Mouse (Mus musculus) midbrain, embryonic 16.5 days (tissue): Measurements from ENCODE around the gene Xndc1. TPM values are rescaled to one million over a fixed set of nuclear protein-coding genes. Genes with fewer than 3 reads are reported as not detected.

ENCODE experiments used
- ATAC-seq: fragments of 200-750 bp; cut with Nextera tagmentation; 2 replicates; pipeline ENCODE4 v1.8.0; 2017; ENCODE audit warnings: moderate TSS enrichment
- H3K27ac ChIP-seq: fragments of 300-500 bp; sonication (generic); 2 replicates; pipeline ENCODE4 v1.5.1; 2014; ENCODE audit warnings: mild to moderate bottlenecking, low read length, mixed read lengths
- H3K27me3 ChIP-seq: fragments of 300-500 bp; sonication (generic); 2 replicates; pipeline ENCODE4 v1.6.1; 2014; ENCODE audit warnings: low read depth, low read length, mixed read lengths; ENCODE audit not compliant: control insufficient read depth, insufficient read depth
- H3K36me3 ChIP-seq: fragments of 300-500 bp; sonication (generic); 2 replicates; pipeline ENCODE4 v1.6.1; 2014; ENCODE audit warnings: mild to moderate bottlenecking, low read length, moderate library complexity, mixed read lengths; ENCODE audit not compliant: control insufficient read depth, insufficient read depth
- H3K4me1 ChIP-seq: fragments of 300-500 bp; sonication (generic); 2 replicates; pipeline ENCODE4 v1.6.1; 2014; ENCODE audit warnings: mild to moderate bottlenecking, low read length, mixed read lengths; ENCODE audit not compliant: control insufficient read depth, insufficient read depth
- H3K4me2 ChIP-seq: fragments of 300-500 bp; sonication (generic); 2 replicates; pipeline ENCODE4 v1.6.1; 2014; ENCODE audit warnings: mild to moderate bottlenecking, low read length, mixed read lengths
- H3K4me3 ChIP-seq: fragments of 300-500 bp; sonication (generic); 2 replicates; pipeline ENCODE4 v1.5.1; 2014; ENCODE audit warnings: low read depth, mild to moderate bottlenecking, low read length, moderate library complexity, mixed read lengths
- H3K9ac ChIP-seq: fragments of 300-500 bp; sonication (generic); 2 replicates; pipeline ENCODE4 v1.6.1; 2014; ENCODE audit warnings: low read depth, low read length, mixed read lengths
- H3K9me3 ChIP-seq: fragments of 300-500 bp; sonication (generic); replicated peaks from 2 replicates; pipeline ENCODE4 v1.6.1; 2014; ENCODE audit warnings: mild to moderate bottlenecking, low read length, mixed read lengths; ENCODE audit not compliant: control insufficient read depth, poor library complexity, severe bottlenecking
- WGBS: fragments of 180-500 bp; shearing (Covaris S2); extraction: QIAGEN DNeasy Blood & Tissue Kit; methylation state at CpG from one replicate; pipeline ENCODE4 v1.1.7; 2014; 5-methylcytosine and 5-hydroxymethylcytosine counted together
- polyA plus RNA-seq: library from polyadenylated mRNA; unstranded; fragments of >200 nt; fragmentation: Nextera tagmentation; extraction: Ambion mirVana; gene quantifications from 2 replicates; pipeline ENCODE4 v1.2.1, GENCODE M21; 2015

The Xndc1 gene
- polyA plus RNA-seq, 1 experiment from 2014 or later = 28.7 TPM

DNA sequence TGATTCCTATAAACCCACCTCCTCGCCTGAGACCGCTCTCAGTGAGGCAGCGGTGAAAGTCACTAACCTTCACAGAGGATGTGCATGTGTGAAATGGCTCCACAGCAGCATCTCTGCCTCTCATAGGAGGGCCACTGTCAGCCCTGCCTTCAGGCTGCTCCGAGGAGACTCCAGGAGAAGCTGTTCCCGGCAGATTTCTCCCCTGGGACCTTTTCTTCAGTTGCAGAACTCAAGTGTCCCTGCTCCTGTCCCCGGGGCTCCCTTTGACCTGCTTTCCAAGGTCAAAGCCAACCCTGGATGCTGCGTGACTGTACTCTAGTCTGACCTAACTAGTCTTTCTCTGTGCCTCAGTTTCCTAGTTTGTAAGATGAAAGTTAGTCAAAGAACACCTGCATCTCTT, 43.9 kb downstream of the Xndc1 start, which contains the start of gene Art5:
Art5 (minus strand) TSS at position 319 of the 400 bp plus-strand sequence.
- H3K4me1 ChIP-seq = no peaks in the 10 kb centered on the region
- no peak within 1 kb of the TSS for H3K9ac ChIP-seq
- H3K27ac ChIP-seq = no peak within 1 kb of the TSS
- no peak within 1 kb of the TSS for H3K4me2 ChIP-seq
- WGBS = 75% methylated on average over 7 of the region's 7 CpGs
- ATAC-seq = no peak
- H3K4me3 ChIP-seq = no peak within 1 kb of the TSS
- H3K9me3 ChIP-seq = no peaks in the 10 kb centered on the region
- no peaks in the 10 kb centered on the region for H3K36me3 ChIP-seq
- no peaks in the 10 kb centered on the region for H3K27me3 ChIP-seq

- Histone ChIP-seq H3K4me1 (no peaks in the 10 kb centered on the region), H3K4me3 (no peak overlapping the region)
These were observed 44.4 kb downstream of the Xndc1 start for GRCm38 (mm10) chr7:102109746-102110145.

GRCm38 (mm10) chr7:102113151-102113729, 47.9 kb downstream of the Xndc1 start:
- Histone ChIP-seq H3K9me3 (no peaks in the 10 kb centered on the region), H3K9ac (no peak overlapping the region), H3K27me3 (no peaks in the 10 kb centered on the region), H3K4me1 (no peaks in the 10 kb centered on the region), H3K4me2 (no peak overlapping the region), H3K4me3 (no peak overlapping the region), H3K36me3 (peaks cover 2% of the 10 kb centered on the region; the same call in 1 of the 2 replicates), H3K27ac (no peak overlapping the region)
- no peak for ATAC-seq
- 79% methylated on average over 45 of the region's 45 CpGs for WGBS

More at GRCm38 (mm10) chr7:102109746-102110145, 44.4 kb downstream of the Xndc1 start:
- Histone ChIP-seq H3K9me3 (no peaks in the 10 kb centered on the region), H3K9ac (no peak overlapping the region), H3K27me3 (no peaks in the 10 kb centered on the region), H3K4me2 (no peak overlapping the region), H3K36me3 (no peaks in the 10 kb centered on the region), H3K27ac (no peak overlapping the region)
- no peak for ATAC-seq
- WGBS = 89% methylated on average over 4 of the region's 4 CpGs

DNA sequence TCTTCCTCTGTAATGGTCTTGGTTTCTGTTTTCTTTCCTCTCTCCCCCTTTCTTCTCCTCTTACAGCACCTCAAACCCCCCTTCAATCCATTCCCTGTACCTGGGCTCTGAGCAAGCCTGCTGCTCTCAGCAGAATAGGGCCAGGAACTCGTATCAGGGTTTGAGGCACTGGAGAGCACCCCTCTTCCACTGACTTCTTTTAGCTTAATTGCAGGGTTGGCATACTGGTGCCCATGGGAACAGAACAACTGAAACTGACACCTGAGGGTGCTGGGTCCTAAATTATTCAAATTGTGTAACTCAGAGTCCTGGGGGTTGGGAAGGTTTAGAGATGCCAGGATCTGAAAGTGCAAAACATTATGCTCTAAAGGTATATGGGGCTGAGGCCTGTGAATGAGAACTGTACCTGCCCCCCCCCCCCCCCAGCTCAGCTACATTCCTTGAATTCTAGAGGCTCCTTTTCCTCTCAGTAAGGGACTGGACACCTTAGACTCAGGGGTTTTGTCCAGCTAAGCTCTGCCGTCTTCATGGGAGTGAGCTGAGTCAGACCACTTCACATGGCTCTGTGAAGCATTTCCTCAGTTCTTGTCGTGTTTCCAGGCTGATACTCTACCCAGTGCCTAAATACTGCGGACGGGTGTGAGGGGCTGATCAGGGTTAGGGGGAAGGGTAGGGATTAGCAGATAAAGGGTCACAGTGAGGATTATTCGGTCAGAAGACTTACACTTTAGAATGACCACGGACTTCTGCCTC, 51.4 kb downstream of the Xndc1 start, which contains the start of gene Chrna10:
Chrna10 (minus strand) TSS at position 250 of the 753 bp plus-strand sequence.
- no peak within 1 kb of the TSS for H3K4me2 ChIP-seq
- no peak for ATAC-seq
- H3K4me1 ChIP-seq = no peaks in the 10 kb centered on the region
- no peaks in the 10 kb centered on the region for H3K9me3 ChIP-seq
- 40% methylated on average over 7 of the region's 7 CpGs for WGBS
- H3K27me3 ChIP-seq = no peaks in the 10 kb centered on the region
- no peak within 1 kb of the TSS for H3K4me3 ChIP-seq
- H3K9ac ChIP-seq = no peak within 1 kb of the TSS
- peaks cover 29% of the 10 kb centered on the region for H3K36me3 ChIP-seq
- H3K27ac ChIP-seq = no peak within 1 kb of the TSS

DNA sequence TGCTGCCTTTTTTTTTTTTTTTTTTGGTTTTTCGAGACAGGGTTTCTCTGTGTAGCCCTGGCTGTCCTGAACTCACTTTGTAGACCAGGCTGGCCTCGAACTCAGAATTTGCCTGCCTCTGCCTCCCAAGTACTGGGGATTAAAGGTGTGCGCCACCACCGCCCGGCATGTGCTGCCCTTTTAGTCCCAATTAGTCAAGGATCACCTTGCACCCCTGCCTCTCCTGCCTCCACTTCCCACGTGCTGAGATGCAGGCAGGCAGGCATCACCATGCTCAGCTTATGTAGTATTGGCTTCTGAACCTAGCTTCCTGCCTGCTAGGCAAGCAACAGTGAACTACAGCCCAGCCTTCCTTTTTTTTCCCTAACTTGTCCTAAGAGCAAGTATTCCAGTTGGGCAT, 52.1 kb downstream of the Xndc1 start:
- no peak overlapping the region for H3K4me2 ChIP-seq
- peaks cover 34% of the 10 kb centered on the region for H3K36me3 ChIP-seq
- no peak overlapping the region for H3K27ac ChIP-seq
- no peaks in the 10 kb centered on the region for H3K27me3 ChIP-seq
- no peaks in the 10 kb centered on the region for H3K4me1 ChIP-seq
- H3K4me3 ChIP-seq = no peak overlapping the region
- 73% methylated on average over 6 of the region's 6 CpGs for WGBS
- H3K9me3 ChIP-seq = no peaks in the 10 kb centered on the region
- ATAC-seq = no peak
- no peak overlapping the region for H3K9ac ChIP-seq

GRCm38 (mm10) chr7:102120326-102120725, 55.0 kb downstream of the Xndc1 start:
- Histone ChIP-seq H3K9me3 (no peaks in the 10 kb centered on the region), H3K4me2 (no peak overlapping the region), H3K9ac (no peak overlapping the region), H3K27ac (no peak overlapping the region), H3K36me3 (peaks cover 57% of the 10 kb centered on the region), H3K4me1 (no peaks in the 10 kb centered on the region), H3K27me3 (no peaks in the 10 kb centered on the region), H3K4me3 (no peak overlapping the region)
- WGBS = 95% methylated on average over 10 of the region's 10 CpGs
- ATAC-seq = no peak

GRCm38 (mm10) chr7:102132395-102132794, 67.1 kb downstream of the Xndc1 start:
- no peaks in the 10 kb centered on the region for H3K9me3 ChIP-seq
- 100% methylated on average over 4 of the region's 4 CpGs for WGBS
- no peak for ATAC-seq
- H3K4me3 ChIP-seq = no peak overlapping the region
- no peak overlapping the region for H3K4me2 ChIP-seq
- peaks cover 29% of the 10 kb centered on the region for H3K36me3 ChIP-seq
- no peak overlapping the region for H3K9ac ChIP-seq
- no peaks in the 10 kb centered on the region for H3K4me1 ChIP-seq
- no peak overlapping the region for H3K27ac ChIP-seq
- no peaks in the 10 kb centered on the region for H3K27me3 ChIP-seq
